Mouse (Mus musculus) urinary bladder, postnatal 25 days (tissue): ENCODE measurements at regions not wholly inside any gene's neighbourhood (a gene's known extent, or its start where the extent isn't known, plus 50 kb on each side); places are given as distances from the start of the nearest gene placed in this dataset.

Experiments used
- DNase-seq: peaks from one replicate; pipeline ENCODE4 v3.0.0; 2022; ENCODE audit warnings: low spot score

GRCm38 (mm10) chr10:117556027-117556789, 73.1 kb upstream of the Cpm start:
- no peak for DNase-seq

DNA sequence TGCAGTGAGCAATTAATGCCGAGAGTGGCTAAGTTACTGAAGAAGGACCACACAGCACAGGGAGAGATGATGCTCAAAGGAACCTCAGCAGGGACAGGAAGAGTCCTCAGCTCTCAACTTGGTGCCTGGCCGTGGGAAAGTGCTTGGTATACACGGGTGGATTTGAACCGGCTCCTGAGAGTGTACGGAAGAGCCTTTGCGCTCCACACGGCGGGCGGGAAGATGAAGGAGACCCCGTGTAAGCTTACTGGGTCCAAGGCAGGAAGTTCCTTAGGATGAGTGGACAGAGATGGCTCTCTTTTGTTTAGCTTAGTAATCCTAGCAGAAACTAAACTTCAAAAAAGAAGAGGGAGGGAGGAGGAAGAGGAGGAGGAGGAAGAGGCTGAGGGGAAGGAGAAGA, 73.8 kb upstream of the Cpm start:
- no peak for DNase-seq

- DNase-seq: no peak
Measured at GRCm38 (mm10) chr10:117555044-117555443, 74.3 kb upstream of the Cpm start.

DNA sequence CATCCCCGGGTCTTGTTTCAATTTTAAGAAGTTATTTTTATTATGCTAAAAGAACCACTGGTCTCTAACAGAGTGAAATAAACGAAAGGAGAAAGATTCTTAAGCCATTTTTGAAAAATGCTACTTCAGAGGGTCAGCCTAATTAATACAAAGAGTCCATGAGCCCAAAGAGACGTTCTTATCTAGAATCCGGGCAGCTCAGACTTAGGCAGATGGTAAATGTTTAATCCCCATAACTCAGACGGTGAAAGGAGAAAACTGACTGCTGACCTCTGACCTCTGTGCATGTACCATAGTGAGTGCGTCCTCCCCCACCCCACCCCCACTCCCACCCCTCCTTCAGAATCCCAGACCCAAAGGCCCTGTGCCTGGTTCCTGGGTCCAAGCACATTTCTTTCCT, 74.8 kb upstream of the Cpm start:
- DNase-seq: no peak

DNA sequence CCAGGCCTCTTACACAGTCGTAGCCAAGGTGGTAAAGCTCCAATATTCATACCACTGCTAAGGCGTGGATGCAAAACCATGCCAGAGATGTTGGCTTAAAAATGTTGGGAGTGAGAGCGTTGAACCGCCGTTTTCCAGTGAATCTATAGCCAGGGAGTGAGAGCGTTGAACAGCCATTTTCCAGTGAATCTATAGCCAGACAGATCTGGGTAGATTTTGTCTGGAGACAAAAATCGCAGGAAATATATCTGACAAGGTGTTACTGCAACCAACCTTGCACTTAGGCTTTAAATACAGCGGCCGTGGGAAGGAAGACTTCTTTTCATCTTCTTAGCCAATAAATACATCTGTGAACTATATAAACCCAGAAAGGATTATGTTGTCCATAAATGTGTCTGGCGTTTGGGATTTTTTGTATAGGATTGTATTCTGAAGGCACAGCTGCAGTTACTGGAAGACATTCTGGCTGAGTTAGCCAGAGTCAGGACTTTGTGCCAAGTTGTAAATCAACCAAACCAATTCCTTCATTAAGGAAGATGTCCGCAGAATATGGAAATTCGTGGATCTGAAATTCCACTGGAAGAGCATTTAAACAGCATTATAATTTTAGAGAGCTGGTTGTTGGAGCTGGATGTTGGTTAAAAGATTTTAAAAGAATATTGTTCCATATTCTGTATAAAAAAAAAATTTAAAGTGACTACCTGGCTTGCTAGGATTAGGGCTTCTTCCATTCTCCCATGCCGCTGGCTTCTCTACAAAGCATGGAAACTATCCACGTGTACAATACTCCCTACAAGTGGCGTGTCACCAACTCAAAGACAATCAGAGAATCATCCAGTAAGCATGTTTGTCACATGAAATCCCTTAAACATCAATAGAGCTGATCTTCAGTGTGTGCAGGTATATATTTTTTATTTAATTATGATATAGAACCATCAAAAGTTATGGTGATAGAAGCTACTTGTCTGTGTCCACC, 75.8 kb upstream of the Cpm start:
- no peak for DNase-seq

GRCm38 (mm10) chr10:117552049-117552652, 77.1 kb upstream of the Cpm start:
- DNase-seq: no peak

- no peak for DNase-seq
Measured at GRCm38 (mm10) chr10:117551234-117552048, 77.9 kb upstream of the Cpm start.

DNA sequence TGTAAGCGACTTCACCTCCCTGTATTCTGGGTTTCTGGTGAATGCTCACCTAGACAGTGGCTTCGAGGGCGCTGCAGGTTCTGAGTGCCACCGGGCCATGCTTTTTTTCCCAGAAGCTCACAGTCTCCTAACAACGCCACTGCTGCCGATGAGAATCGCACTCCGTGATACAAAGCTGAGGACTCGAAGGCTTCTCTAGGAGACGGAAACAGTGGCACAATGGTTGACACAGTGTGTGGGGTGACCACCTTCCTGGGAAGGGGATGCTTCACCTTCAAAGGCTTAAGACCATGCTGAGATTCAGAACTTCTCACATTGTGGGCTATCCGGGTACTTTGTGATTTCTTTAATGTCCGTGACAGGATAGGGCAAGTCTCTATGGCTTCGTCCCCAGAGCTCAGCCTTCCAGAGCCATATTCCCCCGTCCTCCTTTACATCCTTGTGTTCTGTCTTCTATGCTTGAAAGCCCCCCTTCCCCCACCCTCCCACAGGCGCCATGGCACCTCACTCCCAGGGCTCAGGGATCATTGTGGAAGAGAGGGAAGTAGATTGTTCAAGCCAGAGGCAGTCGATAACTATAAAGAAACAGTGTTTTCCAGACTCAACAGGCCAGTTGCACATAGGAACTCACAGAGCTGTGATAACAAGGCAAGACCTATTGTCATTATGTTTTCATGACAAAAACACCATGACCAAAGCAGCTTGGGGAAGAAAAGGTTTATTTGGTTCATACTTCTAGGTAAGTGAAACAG, 79.3 kb upstream of the Cpm start:
- no peak for DNase-seq

- no peak for DNase-seq
Measured at GRCm38 (mm10) chr10:117549506-117549830, 79.8 kb upstream of the Cpm start.

- no peak for DNase-seq
Measured at GRCm38 (mm10) chr10:117548775-117549505, 80.4 kb upstream of the Cpm start.

DNA sequence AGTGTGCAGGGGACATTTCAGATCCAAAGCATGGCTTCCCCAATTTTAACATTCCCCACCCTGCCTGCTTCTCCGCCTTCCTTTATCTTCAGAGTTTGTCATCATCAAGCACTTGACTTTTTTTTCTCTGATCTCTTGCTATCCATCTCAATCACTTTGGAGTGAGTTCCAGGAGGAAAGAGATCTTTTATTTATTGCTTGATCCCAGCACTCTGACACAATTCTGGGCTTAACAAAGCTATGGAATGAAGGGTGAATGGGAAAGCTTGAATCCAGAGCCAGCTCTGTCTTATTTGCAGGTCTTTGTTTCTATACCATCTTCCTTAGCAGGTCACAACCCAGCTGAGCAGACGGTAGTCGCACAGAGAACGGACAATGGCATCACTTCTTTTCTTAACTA, 81.0 kb upstream of the Cpm start:
- DNase-seq: no peak

- DNase-seq: no peak
Measured at GRCm38 (mm10) chr10:117547275-117547674, 82.0 kb upstream of the Cpm start.

DNA sequence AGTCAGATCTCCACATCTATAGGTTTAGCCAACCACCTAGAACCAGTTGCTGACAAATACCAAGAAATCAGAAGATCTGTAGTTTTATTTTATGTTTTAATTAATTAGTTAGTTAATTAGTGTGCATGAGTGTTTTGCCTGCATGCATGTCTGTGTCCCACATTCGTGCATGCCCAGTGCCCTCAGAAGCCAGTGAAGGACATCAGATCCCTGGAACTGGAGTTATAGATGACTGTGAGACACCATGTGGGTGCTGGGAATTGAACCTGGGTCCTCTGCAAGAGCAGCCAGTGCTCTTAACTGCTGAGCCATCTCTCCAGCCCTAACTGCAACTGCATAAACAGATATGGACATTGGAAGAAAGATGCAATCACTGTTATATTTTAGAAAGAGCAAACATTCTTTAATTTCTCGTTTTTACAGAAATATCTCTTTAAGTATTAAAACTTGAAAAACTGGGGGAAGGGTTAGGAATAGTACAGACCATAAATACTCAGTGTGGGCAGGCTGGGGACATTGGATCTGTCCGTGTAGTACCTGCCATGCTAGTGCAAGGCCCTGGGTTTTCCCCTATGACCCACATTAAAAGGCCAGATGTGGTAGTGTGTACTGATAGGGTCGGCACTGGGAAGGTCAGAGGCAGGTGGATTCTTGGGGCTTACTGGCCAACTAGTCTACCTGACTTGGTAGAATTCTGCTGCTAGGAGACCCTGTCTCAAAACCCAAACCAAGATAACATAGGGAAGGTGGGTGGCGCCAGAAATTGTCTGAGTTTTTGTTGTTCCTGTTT, 83.3 kb upstream of the Cpm start:
- no peak for DNase-seq

GRCm38 (mm10) chr10:117544680-117545546, 84.4 kb upstream of the Cpm start:
- DNase-seq: no peak

DNA sequence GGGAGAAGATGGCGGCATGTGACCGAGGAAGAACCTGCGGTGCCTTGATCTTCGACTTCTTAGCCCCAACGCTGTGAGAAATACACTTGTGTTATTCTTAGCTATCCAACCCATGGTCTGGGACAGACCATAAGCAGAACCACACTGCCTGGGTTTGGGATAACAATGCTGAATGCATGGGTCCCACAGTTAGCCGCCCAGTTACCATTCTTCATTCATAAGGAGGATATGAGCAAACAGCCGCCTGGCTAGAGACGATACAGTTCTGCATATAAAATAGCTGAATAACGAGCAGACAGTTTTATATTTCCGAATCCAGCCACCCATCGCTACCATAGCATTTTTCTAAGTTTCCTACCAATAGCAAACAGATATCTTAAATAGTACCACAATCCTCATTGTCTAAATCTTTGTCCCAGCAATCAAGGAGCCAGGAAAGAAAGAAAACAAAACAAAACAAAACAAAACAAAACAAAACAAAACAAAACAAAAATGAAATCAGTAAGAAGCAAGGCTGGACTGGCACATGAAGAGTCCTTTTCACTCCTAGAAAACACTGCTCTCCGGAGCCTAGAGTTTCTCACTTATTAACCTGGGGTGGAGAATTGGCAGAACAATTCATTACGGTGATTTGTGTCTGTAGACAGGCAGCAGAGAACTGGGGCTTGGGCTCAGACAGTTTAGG, 85.2 kb upstream of the Cpm start:
- no peak for DNase-seq

- DNase-seq: no peak
Measured at GRCm38 (mm10) chr10:117543696-117543950, 85.7 kb upstream of the Cpm start.

DNA sequence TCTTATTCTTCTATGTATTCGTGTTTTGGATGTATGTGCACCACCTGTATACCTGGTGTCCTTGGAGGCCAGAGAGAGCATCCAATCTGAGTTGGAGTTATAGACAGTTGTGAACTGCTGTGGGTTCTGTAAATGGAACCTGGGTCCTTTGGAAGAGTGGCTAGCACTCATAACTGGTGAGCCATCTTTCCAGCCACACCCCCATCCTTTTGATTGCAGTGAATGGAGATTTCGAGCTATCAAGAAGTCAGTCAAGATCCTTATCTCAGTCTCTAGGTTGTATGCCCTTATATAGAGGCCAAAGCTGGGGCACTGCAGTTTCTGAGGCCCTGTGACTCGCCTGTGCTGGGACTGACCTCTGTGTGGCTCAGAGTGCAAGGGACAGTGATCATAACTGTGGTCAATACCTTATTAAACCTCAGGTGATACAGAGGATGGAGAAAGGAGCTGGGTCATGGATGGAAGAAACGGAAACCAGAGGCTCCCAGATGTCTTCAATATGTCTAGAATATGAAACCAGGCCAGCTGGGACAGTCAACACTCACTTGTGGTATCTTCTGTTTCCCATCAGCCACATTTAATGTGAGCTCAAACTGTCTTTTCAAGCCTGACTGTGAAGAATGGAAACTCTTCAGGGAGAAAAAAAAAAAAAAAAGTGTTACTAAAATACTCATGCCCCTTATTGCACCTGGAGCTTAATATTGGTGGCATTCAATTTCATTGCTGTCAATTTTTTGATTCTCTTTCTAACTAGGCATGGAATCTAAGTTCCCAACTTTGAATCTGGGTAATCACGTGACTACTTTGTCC, 86.2 kb upstream of the Cpm start:
- no peak for DNase-seq

- no peak for DNase-seq
Measured at GRCm38 (mm10) chr10:117542351-117542750, 86.9 kb upstream of the Cpm start.
